Mouse (Mus musculus) limb, embryonic 15.5 days (tissue): ENCODE measurements around the gene Mitf. TPM values are rescaled to one million over a fixed set of nuclear protein-coding genes. Genes with fewer than 3 reads are reported as not detected.

ENCODE experiments used
- ATAC-seq: fragments of 200-750 bp; cut with Nextera tagmentation; 2 replicates; pipeline ENCODE4 v1.8.0; 2017; ENCODE audit warnings: low read depth, moderate TSS enrichment; ENCODE audit not compliant: insufficient number of reproducible peaks, low FRiP score, low TSS enrichment
- H3K27ac ChIP-seq: fragments of 300-500 bp; sonication (generic); 2 replicates; pipeline ENCODE4 v1.5.1; 2015; ENCODE audit warnings: moderate library complexity, mild to moderate bottlenecking, inconsistent platforms
- H3K27me3 ChIP-seq: fragments of 300-500 bp; sonication (generic); 2 replicates; pipeline ENCODE4 v1.6.1; 2015; ENCODE audit warnings: inconsistent platforms
- H3K36me3 ChIP-seq: fragments of 300-500 bp; sonication (generic); 2 replicates; pipeline ENCODE4 v1.6.1; 2015; ENCODE audit warnings: inconsistent platforms
- H3K4me1 ChIP-seq: fragments of 300-500 bp; sonication (generic); 2 replicates; pipeline ENCODE4 v1.6.1; 2015; ENCODE audit warnings: inconsistent platforms
- H3K4me2 ChIP-seq: fragments of 300-500 bp; sonication (generic); 2 replicates; pipeline ENCODE4 v1.6.1; 2015; ENCODE audit warnings: mild to moderate bottlenecking, inconsistent platforms
- H3K4me3 ChIP-seq: fragments of 300-500 bp; sonication (generic); 2 replicates; pipeline ENCODE4 v1.5.1; 2015; ENCODE audit warnings: mild to moderate bottlenecking, inconsistent platforms
- H3K9ac ChIP-seq: fragments of 300-500 bp; sonication (generic); 2 replicates; pipeline ENCODE4 v1.6.1; 2015; ENCODE audit warnings: inconsistent platforms
- H3K9me3 ChIP-seq: fragments of 300-500 bp; sonication (generic); 2 replicates; pipeline ENCODE4 v1.6.1; 2016; ENCODE audit warnings: inconsistent platforms
- WGBS: fragments of 180-500 bp; shearing (Covaris S2); methylation state at CpG from one replicate; pipeline ENCODE4 v1.1.7; 2015; 5-methylcytosine and 5-hydroxymethylcytosine counted together
- polyA plus RNA-seq: library from polyadenylated mRNA; unstranded; fragments of >200 nt; fragmentation: Nextera tagmentation; extraction: Ambion mirVana; gene quantifications from 2 replicates; pipeline ENCODE4 v1.2.1, GENCODE M21; 2015

Gene Mitf
- polyA plus RNA-seq, 1 experiment from 2014 or later, result 2.9 TPM

DNA sequence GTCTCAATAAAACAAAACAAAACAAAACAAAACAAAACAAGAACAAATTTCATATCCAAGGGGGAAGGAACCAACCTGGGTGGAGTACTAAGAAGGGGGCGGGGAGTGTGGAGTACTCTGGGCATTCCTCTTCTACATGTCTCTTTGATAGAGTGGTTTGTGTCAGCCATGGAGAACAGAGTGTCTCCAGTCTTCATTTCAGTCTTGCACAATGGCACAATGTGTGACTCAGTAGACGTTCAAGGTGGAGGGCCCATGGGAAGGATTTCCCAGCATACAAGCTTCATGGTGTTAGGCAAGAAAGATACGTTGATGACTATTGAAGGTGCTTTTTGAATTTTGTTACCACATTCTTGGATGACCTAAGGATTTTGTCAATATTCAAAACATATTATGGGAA, 117.4 kb downstream of the Mitf start:
- Histone ChIP-seq H3K27me3 (no peaks in the 10 kb centered on the region), H3K9me3 (no peaks in the 10 kb centered on the region), H3K9ac (no peak overlapping the region), H3K27ac (no peak overlapping the region), H3K36me3 (no peaks in the 10 kb centered on the region), H3K4me2 (no peak overlapping the region), H3K4me3 (no peak overlapping the region), H3K4me1 (peaks cover 3% of the 10 kb centered on the region; the same call in 1 of the 2 replicates)
- ATAC-seq, result no peak
- WGBS, result 84% methylated on average over 3 of the region's 3 CpGs

DNA sequence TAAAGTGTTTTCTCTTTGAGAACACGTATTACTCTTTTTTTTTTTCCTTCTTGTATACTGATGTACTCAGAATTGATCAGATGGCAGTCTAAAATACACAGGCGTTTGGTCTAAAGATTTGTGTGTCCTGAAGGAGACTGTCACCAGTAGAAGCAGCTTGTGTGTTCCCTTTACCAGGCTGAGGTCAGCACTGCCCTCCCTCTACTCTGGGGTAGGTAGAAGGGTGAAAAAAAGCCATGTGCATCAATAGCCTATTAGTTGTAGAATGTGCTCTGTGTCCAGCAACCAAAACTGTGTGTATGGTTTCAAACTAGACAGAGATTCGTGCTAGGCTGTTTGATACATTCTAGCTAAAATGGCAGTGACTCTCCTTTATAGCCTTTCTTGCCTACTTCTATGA, 122.2 kb downstream of the Mitf start:
- Histone ChIP-seq H3K9me3 (no peaks in the 10 kb centered on the region), H3K4me2 (no peak overlapping the region), H3K27ac (no peak overlapping the region), H3K4me3 (no peak overlapping the region), H3K9ac (no peak overlapping the region), H3K36me3 (no peaks in the 10 kb centered on the region), H3K4me1 (no peaks in the 10 kb centered on the region), H3K27me3 (no peaks in the 10 kb centered on the region)
- ATAC-seq, result no peak
- WGBS, result 78% methylated on average over 3 of the region's 3 CpGs

DNA sequence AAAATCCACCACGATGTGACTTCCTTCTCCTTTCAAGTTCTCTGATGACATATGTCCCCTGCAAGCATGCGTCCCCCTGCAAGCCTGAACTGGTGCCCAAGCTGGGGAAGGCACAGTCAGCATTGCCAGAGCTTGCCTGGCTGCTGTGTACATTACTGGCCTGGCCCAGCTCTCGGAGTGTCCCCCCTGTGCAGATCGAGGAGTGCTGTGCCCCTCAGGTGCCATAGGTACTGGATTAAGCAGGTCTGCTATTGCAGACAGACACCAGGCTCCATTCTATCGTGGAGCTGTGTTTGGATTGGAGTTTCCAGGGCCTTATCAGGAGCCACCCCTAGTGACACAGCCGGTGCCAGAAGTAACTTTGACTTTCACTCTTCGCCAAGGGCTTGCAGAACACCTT, 122.6 kb downstream of the Mitf start:
- no peak for ATAC-seq

DNA sequence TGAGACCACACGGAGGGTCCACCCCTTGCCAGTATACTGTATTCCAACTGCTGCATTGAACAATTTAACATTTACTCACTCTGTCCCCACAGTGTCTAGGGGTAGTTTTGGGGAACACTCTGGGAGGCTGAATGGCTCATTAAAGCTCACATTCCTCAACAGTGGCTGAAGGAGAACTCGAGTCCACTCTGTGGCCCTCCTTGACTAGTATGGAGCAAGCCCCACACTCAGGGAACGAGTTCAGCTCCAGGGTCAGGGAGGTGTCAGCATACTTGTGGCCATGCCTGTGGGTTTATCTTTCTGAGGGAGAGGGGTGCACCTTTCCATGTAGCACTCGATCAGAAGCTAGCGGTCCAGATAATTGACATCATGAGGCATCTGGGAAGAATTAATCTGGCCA, 130.3 kb downstream of the Mitf start:
- no peak for ATAC-seq
- Histone ChIP-seq H3K36me3 (no peaks in the 10 kb centered on the region), H3K27me3 (no peaks in the 10 kb centered on the region), H3K4me3 (no peak overlapping the region), H3K4me2 (no peak overlapping the region), H3K9ac (no peak overlapping the region), H3K9me3 (no peaks in the 10 kb centered on the region), H3K27ac (no peak overlapping the region), H3K4me1 (no peaks in the 10 kb centered on the region)
- 62% methylated on average over 5 of the region's 5 CpGs for WGBS

More for the DNA sequence above, 122.6 kb downstream of the Mitf start:
- Histone ChIP-seq H3K4me2 (no peak overlapping the region), H3K27ac (no peak overlapping the region), H3K9ac (no peak overlapping the region), H3K27me3 (no peaks in the 10 kb centered on the region), H3K4me1 (no peaks in the 10 kb centered on the region), H3K9me3 (no peaks in the 10 kb centered on the region), H3K4me3 (no peak overlapping the region), H3K36me3 (no peaks in the 10 kb centered on the region)
- 62% methylated on average over 7 of the region's 7 CpGs for WGBS

DNA sequence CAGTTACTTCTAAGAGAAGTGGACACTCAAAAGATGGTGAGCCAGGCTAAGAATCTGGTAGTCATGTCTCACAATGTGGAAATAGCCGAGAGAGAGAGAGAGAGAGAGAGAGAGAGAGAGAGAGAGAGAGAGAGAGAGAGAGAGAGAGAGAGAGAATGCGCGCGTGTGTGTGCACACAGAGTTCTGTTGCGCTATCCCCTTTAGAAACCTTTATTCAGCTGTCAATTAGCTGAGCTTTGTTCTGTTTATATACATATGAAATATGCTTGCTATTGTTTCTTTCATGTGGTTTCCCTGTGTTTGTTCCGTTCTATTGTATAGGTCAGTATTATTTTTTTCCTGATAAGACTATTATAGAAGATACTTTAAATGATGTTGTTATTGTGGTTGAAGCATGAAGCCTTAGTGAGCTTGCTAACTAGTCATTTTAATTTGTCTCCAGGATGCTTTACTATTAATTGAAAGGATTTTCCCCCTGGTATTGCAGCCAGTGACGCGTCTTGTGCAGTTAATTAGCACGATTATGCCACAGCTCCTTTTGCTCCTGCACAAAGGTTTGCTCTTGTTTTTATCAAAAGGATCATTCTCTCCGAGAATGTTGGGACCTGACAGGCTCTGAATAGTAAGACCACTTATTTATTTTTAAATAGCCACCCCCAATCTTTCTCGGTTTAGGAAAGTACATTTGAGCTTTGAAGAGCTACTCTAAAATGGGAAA, 131.2 kb downstream of the Mitf start:
- H3K27ac ChIP-seq, result no peak overlapping the region
- no peaks in the 10 kb centered on the region for H3K36me3 ChIP-seq
- no peaks in the 10 kb centered on the region for H3K9me3 ChIP-seq
- H3K9ac ChIP-seq, result no peak overlapping the region
- ATAC-seq, result no peak
- no peaks in the 10 kb centered on the region for H3K4me1 ChIP-seq
- H3K4me3 ChIP-seq, result no peak overlapping the region
- no peaks in the 10 kb centered on the region for H3K27me3 ChIP-seq
- no peak overlapping the region for H3K4me2 ChIP-seq
- 66% methylated on average over 11 of the region's 11 CpGs for WGBS

DNA sequence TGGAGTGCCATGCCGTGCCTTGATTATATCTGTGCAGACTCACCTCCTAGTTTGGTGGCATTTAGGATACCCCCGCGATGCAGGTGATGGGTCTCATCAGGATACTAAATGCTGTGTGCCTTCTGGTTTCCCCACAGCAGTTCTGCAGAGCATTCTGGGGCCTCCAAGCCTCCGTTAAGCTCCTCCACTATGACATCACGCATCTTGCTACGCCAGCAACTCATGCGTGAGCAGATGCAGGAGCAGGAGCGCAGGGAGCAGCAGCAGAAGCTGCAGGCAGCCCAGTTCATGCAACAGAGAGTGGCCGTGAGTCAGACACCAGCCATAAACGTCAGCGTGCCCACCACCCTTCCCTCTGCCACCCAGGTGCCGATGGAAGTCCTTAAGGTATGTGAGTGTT, 134.1 kb downstream of the Mitf start:
- no peaks in the 10 kb centered on the region for H3K4me1 ChIP-seq
- H3K4me2 ChIP-seq, result no peak overlapping the region
- ATAC-seq, result no peak
- 73% methylated on average over 12 of the region's 12 CpGs for WGBS
- no peak overlapping the region for H3K9ac ChIP-seq
- no peak overlapping the region for H3K27ac ChIP-seq
- H3K9me3 ChIP-seq, result no peaks in the 10 kb centered on the region
- no peak overlapping the region for H3K4me3 ChIP-seq
- H3K36me3 ChIP-seq, result no peaks in the 10 kb centered on the region
- no peaks in the 10 kb centered on the region for H3K27me3 ChIP-seq

DNA sequence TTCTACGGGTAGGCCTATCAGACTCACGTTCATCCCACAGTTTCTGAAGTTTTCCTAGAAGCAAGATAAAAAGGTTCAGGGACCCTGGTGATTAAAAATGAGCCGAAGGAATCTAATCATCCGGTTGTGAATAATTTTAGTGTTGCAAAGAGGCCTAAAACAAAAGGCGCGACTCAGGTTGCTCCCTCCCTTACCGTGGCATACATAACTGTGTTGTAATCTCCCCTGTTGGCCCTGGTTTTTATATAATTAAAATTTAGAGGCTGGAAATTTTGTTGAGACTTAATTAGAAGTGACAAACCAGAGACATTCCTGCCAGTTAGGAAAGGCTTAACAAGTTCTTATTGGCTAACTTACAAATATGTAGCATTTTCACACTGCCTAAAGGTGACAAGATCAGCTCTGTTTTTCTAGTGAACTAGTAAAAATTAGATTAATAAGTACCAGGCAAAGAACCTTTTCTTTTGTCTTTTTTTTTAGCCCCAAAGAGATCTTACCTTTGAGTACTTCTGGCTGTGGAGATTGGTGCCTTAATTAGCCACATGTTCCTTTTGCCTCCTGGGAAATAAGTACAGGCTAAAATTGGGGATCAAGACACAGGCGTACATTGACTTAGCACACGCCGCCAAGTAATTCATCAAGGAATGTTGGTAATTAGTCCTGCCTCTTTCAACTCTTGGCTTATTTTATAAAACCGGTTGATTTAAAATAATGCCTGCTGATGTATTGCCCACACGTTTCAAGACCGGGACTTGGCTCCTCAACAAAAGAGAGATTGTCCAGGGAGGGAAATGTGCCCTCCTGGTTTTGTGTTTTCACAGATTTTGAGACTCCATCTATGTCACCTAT, 143.4 kb downstream of the Mitf start:
- H3K9me3 ChIP-seq, result no peaks in the 10 kb centered on the region
- ATAC-seq, result no peak
- H3K36me3 ChIP-seq, result no peaks in the 10 kb centered on the region
- no peak overlapping the region for H3K9ac ChIP-seq
- no peaks in the 10 kb centered on the region for H3K27me3 ChIP-seq
- no peaks in the 10 kb centered on the region for H3K4me1 ChIP-seq
- no peak overlapping the region for H3K27ac ChIP-seq
- H3K4me3 ChIP-seq, result no peak overlapping the region
- H3K4me2 ChIP-seq, result no peak overlapping the region
- 43% methylated on average over 13 of the region's 13 CpGs for WGBS

DNA sequence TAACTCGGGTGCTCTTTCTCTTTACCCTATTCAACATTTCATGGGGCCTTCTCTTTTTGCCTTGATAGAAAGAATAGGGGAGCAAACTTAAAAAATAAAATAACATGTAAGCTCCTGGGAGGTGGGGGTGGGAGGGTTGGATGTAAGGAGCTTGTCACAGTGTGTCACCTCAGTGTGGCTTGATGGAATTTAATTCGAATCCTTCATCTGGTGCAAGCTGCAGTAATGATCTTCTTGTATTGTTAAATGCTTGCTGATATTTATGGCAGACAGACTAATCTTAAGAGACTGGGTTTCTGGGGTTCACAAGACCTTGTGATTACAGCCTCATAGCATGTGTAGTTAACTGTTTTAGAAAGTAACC, 144.0 kb downstream of the Mitf start:
- Histone ChIP-seq H3K9ac (no peak overlapping the region), H3K9me3 (no peaks in the 10 kb centered on the region), H3K4me1 (no peaks in the 10 kb centered on the region), H3K36me3 (no peaks in the 10 kb centered on the region), H3K27ac (no peak overlapping the region), H3K27me3 (no peaks in the 10 kb centered on the region), H3K4me2 (no peak overlapping the region), H3K4me3 (no peak overlapping the region)
- ATAC-seq, result no peak
- 53% methylated on average over 2 of the region's 2 CpGs for WGBS

DNA sequence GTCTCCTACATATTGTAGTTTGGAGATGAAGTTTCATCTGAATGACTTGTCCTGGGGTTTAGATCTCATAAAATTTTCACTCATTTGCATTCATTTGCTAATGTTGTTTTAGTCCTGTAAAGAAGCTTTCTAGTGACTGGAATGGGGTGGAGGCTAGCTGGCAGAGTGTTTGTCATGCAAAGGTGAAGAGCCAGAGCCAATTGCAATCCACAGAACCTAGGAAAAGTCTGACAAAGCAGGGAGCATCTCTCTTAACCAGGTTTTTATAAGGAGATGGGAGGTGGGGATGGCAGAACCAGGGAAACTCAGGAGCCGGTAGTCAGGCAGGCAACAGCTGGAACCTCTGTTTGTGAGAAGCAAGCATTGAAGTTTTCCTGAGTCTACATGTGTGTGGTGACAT, 144.9 kb downstream of the Mitf start:
- Histone ChIP-seq H3K27me3 (no peaks in the 10 kb centered on the region), H3K27ac (no peak overlapping the region), H3K36me3 (no peaks in the 10 kb centered on the region), H3K4me1 (no peaks in the 10 kb centered on the region), H3K9me3 (no peaks in the 10 kb centered on the region), H3K4me3 (no peak overlapping the region), H3K9ac (no peak overlapping the region), H3K4me2 (no peak overlapping the region)
- 46% methylated on average over 1 of the region's 1 CpGs for WGBS
- no peak for ATAC-seq

DNA sequence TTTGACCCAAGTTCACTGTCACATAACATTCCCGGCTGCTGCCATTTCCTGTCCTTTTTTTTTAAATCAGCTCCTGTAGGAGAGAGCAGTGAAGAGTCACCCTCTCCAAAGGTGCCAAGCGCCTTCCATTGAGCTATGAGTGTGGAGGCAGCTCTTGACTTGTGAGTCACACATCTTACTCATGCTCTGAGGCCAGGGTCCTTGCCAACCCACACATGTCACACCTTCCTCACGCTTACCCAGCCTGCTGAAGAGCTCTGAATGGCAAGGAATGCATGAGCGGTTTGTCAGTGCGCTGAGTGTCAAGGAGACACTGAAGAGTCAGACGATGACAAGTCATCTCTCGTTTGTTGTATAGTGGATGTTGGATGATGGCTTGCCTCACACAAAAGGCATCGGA, 146.0 kb downstream of the Mitf start:
- H3K9me3 ChIP-seq, result no peaks in the 10 kb centered on the region
- no peaks in the 10 kb centered on the region for H3K36me3 ChIP-seq
- H3K27ac ChIP-seq, result no peak overlapping the region
- no peak overlapping the region for H3K9ac ChIP-seq
- H3K4me3 ChIP-seq, result no peak overlapping the region
- no peaks in the 10 kb centered on the region for H3K4me1 ChIP-seq
- H3K27me3 ChIP-seq, result no peaks in the 10 kb centered on the region
- no peak for ATAC-seq
- WGBS, result 85% methylated on average over 8 of the region's 8 CpGs
- H3K4me2 ChIP-seq, result no peak overlapping the region

DNA sequence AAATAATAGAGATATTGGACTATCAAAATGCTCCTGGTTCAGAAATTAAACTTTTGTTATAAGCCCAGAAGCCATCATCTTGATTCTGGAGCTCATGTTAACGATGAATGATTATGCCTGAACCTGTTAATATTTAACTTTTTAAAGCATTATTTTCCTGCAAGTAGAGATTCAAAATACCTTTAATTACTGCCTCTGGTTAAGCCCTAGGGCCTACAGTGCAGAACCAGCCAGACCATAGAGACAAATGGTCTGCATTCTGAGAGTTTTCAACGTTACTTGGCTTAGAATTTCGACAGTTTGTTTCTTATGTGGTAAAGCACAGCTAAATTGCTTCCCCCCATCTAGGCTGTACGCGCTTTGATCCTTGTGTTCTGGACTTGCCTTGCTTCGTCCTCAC, 149.3 kb downstream of the Mitf start:
- no peaks in the 10 kb centered on the region for H3K9me3 ChIP-seq
- H3K4me1 ChIP-seq, result no peaks in the 10 kb centered on the region
- H3K9ac ChIP-seq, result no peak overlapping the region
- H3K27ac ChIP-seq, result no peak overlapping the region
- no peak overlapping the region for H3K4me3 ChIP-seq
- 65% methylated on average over 6 of the region's 6 CpGs for WGBS
- H3K36me3 ChIP-seq, result no peaks in the 10 kb centered on the region
- no peak overlapping the region for H3K4me2 ChIP-seq
- ATAC-seq, result no peak
- no peaks in the 10 kb centered on the region for H3K27me3 ChIP-seq

DNA sequence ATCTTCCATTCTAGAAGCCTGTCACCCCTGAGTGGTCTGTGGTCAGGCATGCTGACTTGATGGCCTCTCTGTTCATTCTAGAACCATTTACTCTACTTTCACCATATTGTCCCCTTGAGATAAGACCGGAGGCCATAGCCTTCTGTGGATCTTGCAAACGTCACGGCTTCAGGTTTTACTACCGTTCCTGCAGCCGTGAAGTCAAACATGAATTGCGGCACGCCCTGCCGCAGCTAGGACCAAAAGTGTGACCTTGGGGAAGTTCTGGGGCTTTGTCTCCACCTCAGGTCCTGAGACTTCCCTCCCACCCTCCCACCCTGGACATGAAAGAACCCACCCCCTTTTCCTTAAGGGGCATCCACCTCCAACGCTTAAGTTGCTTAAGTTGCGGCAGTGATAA, 149.8 kb downstream of the Mitf start:
- Histone ChIP-seq H3K27ac (no peak overlapping the region), H3K4me3 (no peak overlapping the region), H3K36me3 (no peaks in the 10 kb centered on the region), H3K4me1 (no peaks in the 10 kb centered on the region), H3K9ac (no peak overlapping the region), H3K27me3 (no peaks in the 10 kb centered on the region), H3K4me2 (no peak overlapping the region), H3K9me3 (no peaks in the 10 kb centered on the region)
- no peak for ATAC-seq
- WGBS, result 72% methylated on average over 10 of the region's 10 CpGs
